Mouse (Mus musculus) midbrain, embryonic 16.5 days (tissue): ENCODE measurements around the gene Ccdc28a. TPM values are rescaled to one million over a fixed set of nuclear protein-coding genes. Genes with fewer than 3 reads are reported as not detected.

Source experiments
- ATAC-seq: fragments of 200-750 bp; cut with Nextera tagmentation; 2 replicates; pipeline ENCODE4 v1.8.0; 2017; ENCODE audit warnings: moderate TSS enrichment
- H3K27ac ChIP-seq: fragments of 300-500 bp; sonication (generic); 2 replicates; pipeline ENCODE4 v1.5.1; 2014; ENCODE audit warnings: mild to moderate bottlenecking, low read length, mixed read lengths
- H3K27me3 ChIP-seq: fragments of 300-500 bp; sonication (generic); 2 replicates; pipeline ENCODE4 v1.6.1; 2014; ENCODE audit warnings: low read depth, low read length, mixed read lengths; ENCODE audit not compliant: control insufficient read depth, insufficient read depth
- H3K36me3 ChIP-seq: fragments of 300-500 bp; sonication (generic); 2 replicates; pipeline ENCODE4 v1.6.1; 2014; ENCODE audit warnings: mild to moderate bottlenecking, low read length, moderate library complexity, mixed read lengths; ENCODE audit not compliant: control insufficient read depth, insufficient read depth
- H3K4me1 ChIP-seq: fragments of 300-500 bp; sonication (generic); 2 replicates; pipeline ENCODE4 v1.6.1; 2014; ENCODE audit warnings: mild to moderate bottlenecking, low read length, mixed read lengths; ENCODE audit not compliant: control insufficient read depth, insufficient read depth
- H3K4me2 ChIP-seq: fragments of 300-500 bp; sonication (generic); 2 replicates; pipeline ENCODE4 v1.6.1; 2014; ENCODE audit warnings: mild to moderate bottlenecking, low read length, mixed read lengths
- H3K4me3 ChIP-seq: fragments of 300-500 bp; sonication (generic); 2 replicates; pipeline ENCODE4 v1.5.1; 2014; ENCODE audit warnings: low read depth, mild to moderate bottlenecking, low read length, moderate library complexity, mixed read lengths
- H3K9ac ChIP-seq: fragments of 300-500 bp; sonication (generic); 2 replicates; pipeline ENCODE4 v1.6.1; 2014; ENCODE audit warnings: low read depth, low read length, mixed read lengths
- H3K9me3 ChIP-seq: fragments of 300-500 bp; sonication (generic); replicated peaks from 2 replicates; pipeline ENCODE4 v1.6.1; 2014; ENCODE audit warnings: mild to moderate bottlenecking, low read length, mixed read lengths; ENCODE audit not compliant: control insufficient read depth, poor library complexity, severe bottlenecking
- WGBS: fragments of 180-500 bp; shearing (Covaris S2); extraction: QIAGEN DNeasy Blood & Tissue Kit; methylation state at CpG from one replicate; pipeline ENCODE4 v1.1.7; 2014; 5-methylcytosine and 5-hydroxymethylcytosine counted together
- polyA plus RNA-seq: library from polyadenylated mRNA; unstranded; fragments of >200 nt; fragmentation: Nextera tagmentation; extraction: Ambion mirVana; gene quantifications from 2 replicates; pipeline ENCODE4 v1.2.1, GENCODE M21; 2015

Gene Ccdc28a
- polyA plus RNA-seq, 1 experiment from 2014 or later: 7.3 TPM

DNA sequence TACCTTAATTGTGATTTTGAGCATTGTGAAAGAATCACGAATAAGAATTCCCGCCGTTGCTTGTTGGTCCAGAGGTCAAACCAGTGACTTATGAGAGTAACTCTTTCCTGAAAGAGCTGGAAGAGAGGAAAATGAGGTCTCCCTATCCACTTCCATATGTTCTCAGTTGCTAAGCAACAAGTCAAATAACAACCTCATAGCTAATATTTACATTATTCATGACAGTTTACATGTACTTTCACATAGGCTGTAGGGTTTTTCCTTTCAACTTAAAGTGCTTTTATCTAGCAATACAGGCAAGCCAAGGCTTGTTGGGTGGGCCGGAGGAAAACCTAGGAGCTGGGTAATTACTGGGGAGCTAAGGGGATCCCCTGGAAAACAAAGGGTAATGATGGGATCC lies 34.9 kb downstream of the Ccdc28a start:
- Histone ChIP-seq H3K4me3 (no peak overlapping the region), H3K36me3 (no peaks in the 10 kb centered on the region), H3K4me2 (no peak overlapping the region), H3K9ac (no peak overlapping the region), H3K27ac (no peak overlapping the region), H3K4me1 (0 out of 2 replicates have a peak, but pooled peaks cover 5% of the 10 kb centered on the region), H3K9me3 (no peaks in the 10 kb centered on the region), H3K27me3 (no peaks in the 10 kb centered on the region)
- WGBS: 73% methylated on average over 4 of the region's 4 CpGs
- 0 out of 2 replicates have a peak, but pooled peaks have one; percentile 55 for ATAC-seq

DNA sequence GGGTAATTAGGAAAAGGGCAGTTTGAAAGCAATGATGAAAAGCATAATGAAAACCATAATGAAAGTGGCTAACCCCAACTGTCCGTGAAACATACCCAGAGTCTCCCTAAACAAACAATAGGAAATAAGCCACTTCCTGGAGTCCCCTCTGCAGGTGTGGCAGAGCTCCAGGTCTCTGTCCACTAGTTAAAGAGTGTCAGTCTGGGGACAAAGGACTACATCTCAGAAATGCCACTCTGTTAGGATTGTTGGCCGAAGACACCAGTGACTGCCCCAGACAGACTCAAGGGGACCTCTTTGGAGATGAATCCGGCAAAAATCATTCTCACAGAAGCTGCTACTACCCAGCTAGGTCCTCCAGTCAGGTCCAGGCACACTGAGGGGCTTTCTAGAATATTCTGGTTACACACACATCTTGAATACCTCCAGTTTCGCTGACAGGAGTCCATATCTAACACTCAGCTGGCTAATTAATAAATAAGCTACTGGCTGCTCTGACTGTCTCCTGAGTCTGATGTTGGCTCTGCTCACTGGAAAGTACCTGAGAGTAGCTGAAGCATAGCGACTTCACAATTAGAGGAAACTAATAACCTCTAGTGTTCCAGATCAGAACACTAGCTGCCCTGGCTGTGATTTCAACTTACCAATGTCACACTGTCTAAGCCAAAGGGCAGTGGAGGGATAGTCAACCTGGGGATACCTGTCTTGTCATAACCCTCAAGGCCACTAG lies 36.3 kb downstream of the Ccdc28a start:
- H3K36me3 ChIP-seq: no peaks in the 10 kb centered on the region
- no peak for ATAC-seq
- H3K9me3 ChIP-seq: no peaks in the 10 kb centered on the region
- H3K9ac ChIP-seq: no peak overlapping the region
- 93% methylated on average over 5 of the region's 5 CpGs for WGBS
- H3K4me1 ChIP-seq: 0 out of 2 replicates have a peak, but pooled peaks cover 5% of the 10 kb centered on the region
- H3K27me3 ChIP-seq: no peaks in the 10 kb centered on the region
- no peak overlapping the region for H3K4me3 ChIP-seq
- H3K4me2 ChIP-seq: no peak overlapping the region
- H3K27ac ChIP-seq: no peak overlapping the region

DNA sequence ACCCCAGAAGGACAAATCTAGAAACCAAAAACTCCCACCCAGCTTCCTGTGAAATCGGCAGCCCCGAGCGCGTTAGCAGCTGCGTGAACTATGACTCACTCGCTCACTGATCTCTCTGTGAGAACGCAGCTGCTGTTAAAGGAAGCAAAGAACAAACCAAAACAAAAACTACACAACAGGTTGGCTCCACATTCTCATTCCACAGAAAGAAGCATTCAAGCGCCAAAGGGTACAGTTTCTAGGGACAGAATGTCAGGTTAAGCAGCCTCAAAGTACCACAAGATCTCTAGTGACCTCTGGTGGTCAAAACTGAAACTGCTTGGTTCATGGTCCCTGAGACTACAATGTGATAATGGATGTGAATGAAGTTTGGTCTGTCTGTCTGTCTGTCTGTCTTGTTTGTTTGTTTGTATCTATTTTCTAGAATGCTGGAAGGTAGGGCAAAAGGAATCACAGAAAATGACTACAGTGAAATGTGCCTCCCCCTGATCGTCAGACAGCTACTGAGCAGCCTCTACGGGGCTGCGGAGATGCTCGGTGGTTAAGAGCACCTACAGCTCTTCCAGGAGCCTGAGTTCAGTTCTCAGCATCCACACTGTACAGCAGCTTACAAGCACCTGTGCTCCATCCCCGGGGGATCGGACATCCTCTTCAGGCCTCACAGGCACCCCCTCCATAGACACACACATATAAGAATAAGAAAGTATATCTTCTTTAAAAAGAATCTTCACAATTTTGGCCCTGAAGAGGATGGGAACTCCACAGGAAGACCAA lies 37.4 kb downstream of the Ccdc28a start:
- Histone ChIP-seq H3K36me3 (no peaks in the 10 kb centered on the region), H3K4me2 (peak overlapping the region; percentile 46), H3K9ac (no peak overlapping the region), H3K4me3 (0 out of 2 replicates have a peak overlapping the region, but pooled peaks have one; percentile 6), H3K27ac (no peak overlapping the region), H3K27me3 (no peaks in the 10 kb centered on the region), H3K4me1 (0 out of 2 replicates have a peak, but pooled peaks cover 5% of the 10 kb centered on the region), H3K9me3 (no peaks in the 10 kb centered on the region)
- 63% methylated on average over 14 of the region's 14 CpGs for WGBS
- peak; percentile 43; the same call in 1 of the 2 replicates for ATAC-seq

DNA sequence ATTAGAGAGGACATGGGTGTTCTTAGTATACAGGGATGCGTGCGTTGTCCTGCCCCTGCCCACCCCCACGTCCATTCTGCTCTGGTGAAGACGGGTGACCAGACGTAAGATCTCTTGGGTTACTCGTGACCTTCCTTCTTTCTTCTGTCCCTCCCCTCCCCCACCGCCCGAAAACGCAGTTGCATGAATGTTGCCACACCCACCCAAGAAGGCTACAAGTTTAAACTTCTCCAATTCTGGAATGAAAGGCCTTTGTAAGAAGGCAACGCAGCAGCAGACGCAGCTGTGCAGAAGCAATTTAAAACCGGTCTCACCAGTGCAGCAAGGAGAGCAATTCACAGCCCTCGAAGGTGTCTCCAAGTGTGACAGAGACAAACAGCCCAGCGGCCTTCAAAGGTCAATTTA lies 40.1 kb downstream of the Ccdc28a start:
- Histone ChIP-seq H3K27ac (no peak overlapping the region), H3K36me3 (no peaks in the 10 kb centered on the region), H3K9ac (no peak overlapping the region), H3K4me3 (no peak overlapping the region), H3K4me1 (no peaks in the 10 kb centered on the region), H3K9me3 (no peaks in the 10 kb centered on the region), H3K4me2 (no peak overlapping the region), H3K27me3 (no peaks in the 10 kb centered on the region)
- no peak for ATAC-seq
- 76% methylated on average over 14 of the region's 14 CpGs for WGBS

DNA sequence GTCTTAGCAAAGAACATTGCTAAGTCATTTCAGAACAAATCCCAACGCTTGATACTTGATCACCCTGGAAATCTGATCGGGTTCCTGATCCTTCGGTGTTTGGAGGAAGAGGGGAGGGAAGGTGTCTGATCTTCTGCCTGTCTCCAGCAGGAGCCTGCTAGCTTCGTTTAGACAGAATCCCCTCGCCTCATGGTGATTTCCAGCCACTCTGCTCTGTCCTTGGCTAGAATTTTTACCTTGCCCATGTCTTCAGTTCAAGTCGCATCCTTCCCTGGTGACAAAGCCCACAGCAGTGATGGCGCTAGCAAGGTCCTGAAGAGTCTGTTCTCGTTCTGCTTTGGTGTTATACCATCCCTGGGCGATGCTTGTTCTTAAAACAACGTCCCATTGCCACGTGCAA lies 40.6 kb downstream of the Ccdc28a start:
- no peaks in the 10 kb centered on the region for H3K4me1 ChIP-seq
- no peaks in the 10 kb centered on the region for H3K27me3 ChIP-seq
- no peaks in the 10 kb centered on the region for H3K36me3 ChIP-seq
- no peak for ATAC-seq
- H3K9me3 ChIP-seq: no peaks in the 10 kb centered on the region
- 83% methylated on average over 11 of the region's 11 CpGs for WGBS
- H3K4me3 ChIP-seq: no peak overlapping the region
- H3K9ac ChIP-seq: no peak overlapping the region
- no peak overlapping the region for H3K27ac ChIP-seq
- no peak overlapping the region for H3K4me2 ChIP-seq

DNA sequence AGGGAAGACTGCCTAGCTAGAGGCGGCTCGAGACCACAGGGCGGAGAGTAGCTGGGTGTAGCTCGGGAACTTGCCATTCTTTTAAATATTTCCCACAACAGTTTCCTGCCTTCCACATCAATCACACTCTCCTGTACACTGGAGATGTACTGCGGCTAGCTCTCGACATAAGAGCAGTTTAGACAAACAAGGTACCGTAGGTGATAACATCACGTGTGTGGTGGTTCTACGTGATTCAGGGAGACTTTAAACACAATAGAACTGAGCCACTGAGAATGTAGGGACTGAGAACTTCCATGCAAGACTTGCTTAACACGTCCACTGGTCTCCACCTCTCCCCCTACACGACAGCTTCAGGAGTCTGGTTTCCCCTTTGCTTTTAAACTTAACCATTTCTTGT lies 41.6 kb downstream of the Ccdc28a start:
- Histone ChIP-seq H3K27me3 (no peaks in the 10 kb centered on the region), H3K4me2 (no peak overlapping the region), H3K9me3 (no peaks in the 10 kb centered on the region), H3K36me3 (no peaks in the 10 kb centered on the region), H3K27ac (no peak overlapping the region), H3K4me3 (no peak overlapping the region), H3K4me1 (no peaks in the 10 kb centered on the region), H3K9ac (no peak overlapping the region)
- 86% methylated on average over 11 of the region's 11 CpGs for WGBS
- no peak for ATAC-seq

DNA sequence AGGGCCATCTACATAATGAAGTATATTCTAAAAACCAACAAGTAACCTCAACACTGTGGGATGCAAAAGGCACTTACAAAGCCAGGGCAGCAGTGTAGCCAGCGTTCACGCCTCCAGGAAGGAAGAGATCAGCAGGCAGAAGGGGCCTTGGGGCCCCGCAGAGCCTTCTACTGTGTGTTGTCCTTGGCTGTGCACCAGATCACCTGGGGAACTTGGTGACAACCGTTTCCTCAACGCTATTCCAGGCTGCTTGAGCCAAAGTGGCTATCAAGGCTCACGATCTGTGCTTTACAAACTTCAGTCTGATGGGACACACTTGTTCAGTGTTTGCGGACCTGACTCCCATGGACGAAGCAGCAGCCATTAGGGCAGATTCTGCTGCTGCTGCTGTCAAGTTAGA lies 43.1 kb downstream of the Ccdc28a start:
- Histone ChIP-seq H3K4me1 (no peaks in the 10 kb centered on the region), H3K27me3 (no peaks in the 10 kb centered on the region), H3K9me3 (no peaks in the 10 kb centered on the region), H3K9ac (no peak overlapping the region), H3K36me3 (no peaks in the 10 kb centered on the region), H3K4me3 (no peak overlapping the region), H3K27ac (no peak overlapping the region), H3K4me2 (no peak overlapping the region)
- WGBS: 76% methylated on average over 8 of the region's 8 CpGs
- ATAC-seq: no peak

DNA sequence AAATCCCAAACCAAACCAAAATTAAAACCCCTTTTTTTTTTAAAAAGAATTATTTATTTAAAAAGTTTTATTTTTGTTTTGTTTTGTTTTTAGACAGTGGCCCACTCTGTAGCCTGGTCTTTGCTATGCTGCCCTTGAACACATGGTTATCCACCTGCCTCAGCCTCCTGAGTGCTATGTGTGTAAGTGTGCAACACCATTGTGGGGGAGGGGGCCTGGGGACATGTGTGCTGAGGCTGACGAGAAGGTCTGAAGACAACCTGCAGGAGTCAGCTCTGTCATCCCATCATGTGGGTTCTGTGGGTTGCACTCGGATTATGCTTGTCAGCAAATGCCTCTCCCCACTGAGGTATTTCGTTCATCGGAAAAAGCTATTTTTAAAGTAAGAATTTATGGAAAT lies 45.3 kb downstream of the Ccdc28a start:
- H3K27me3 ChIP-seq: no peaks in the 10 kb centered on the region

DNA sequence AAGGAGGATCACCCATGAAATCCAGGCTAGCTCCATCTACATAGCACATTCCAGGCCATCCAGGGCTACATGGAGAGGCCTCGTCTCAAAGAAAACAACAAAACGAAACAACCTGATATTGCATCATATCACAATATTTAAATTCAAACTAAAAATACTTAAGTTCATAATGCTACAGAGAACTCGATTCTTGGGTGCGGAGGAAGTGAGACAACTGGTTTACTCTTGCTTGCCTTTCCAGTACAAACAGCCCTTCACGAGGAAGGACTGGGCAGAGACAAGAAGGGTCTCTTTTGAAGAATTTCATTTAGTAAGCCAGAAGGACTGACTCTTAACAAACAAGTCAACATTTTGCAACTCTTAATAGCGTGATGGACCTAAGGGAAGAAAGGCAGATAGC lies 46.2 kb downstream of the Ccdc28a start:
- Histone ChIP-seq H3K36me3 (no peaks in the 10 kb centered on the region), H3K9me3 (no peaks in the 10 kb centered on the region), H3K27ac (no peak overlapping the region), H3K4me3 (no peak overlapping the region), H3K9ac (no peak overlapping the region), H3K4me1 (no peaks in the 10 kb centered on the region), H3K4me2 (no peak overlapping the region), H3K27me3 (no peaks in the 10 kb centered on the region)
- WGBS: 91% methylated on average over 6 of the region's 6 CpGs
- ATAC-seq: no peak

More for the DNA sequence above, 45.3 kb downstream of the Ccdc28a start:
- no peak for ATAC-seq
- Histone ChIP-seq H3K4me3 (no peak overlapping the region), H3K9ac (no peak overlapping the region), H3K4me2 (no peak overlapping the region), H3K36me3 (no peaks in the 10 kb centered on the region), H3K27ac (no peak overlapping the region), H3K4me1 (no peaks in the 10 kb centered on the region), H3K9me3 (no peaks in the 10 kb centered on the region)
- 81% methylated on average over 4 of the region's 4 CpGs for WGBS
